24 mouse cellular contexts compared by ENCODE assay signal in genomic region chr10:63184451-63184850, GRCm38 (mm10). TPM values are rescaled to one million over a fixed set of nuclear protein-coding genes. Genes with fewer than 3 reads are reported as not detected.
"Had no signal": no experiment of that assay in that cellular context is flagged by ENCODE, and none has a peak within 500 bp of the region (broad histone marks: within the 10 kb centered on the region; RNA-seq: fewer than 3 reads in every experiment).

No protein-coding gene starts in this region.

- H3K9me3 ChIP-seq: heart, embryonic 12.5 days; hindbrain, embryonic 10.5 days; hindbrain, embryonic 12.5 days; intestine, embryonic 15.5 days; limb, embryonic 13.5 days; limb, embryonic 15.5 days; liver, embryonic 12.5 days had no signal

- H3K9ac ChIP-seq: heart, embryonic 12.5 days; hindbrain, embryonic 12.5 days; hindbrain, embryonic 14.5 days; intestine, embryonic 15.5 days; limb, embryonic 13.5 days; limb, embryonic 15.5 days; liver, embryonic 12.5 days; liver, embryonic 14.5 days had no signal

- H3K4me1 ChIP-seq: hindbrain, embryonic 12.5 days; intestine, embryonic 15.5 days; limb, embryonic 13.5 days; limb, embryonic 15.5 days; liver, embryonic 12.5 days had no signal

- H3K27ac ChIP-seq: heart, adult 2 months; hindbrain, embryonic 10.5 days; hindbrain, embryonic 12.5 days; hindbrain, embryonic 14.5 days; intestine, embryonic 15.5 days; limb, embryonic 13.5 days; limb, embryonic 15.5 days; liver, embryonic 12.5 days; liver, embryonic 14.5 days had no signal

- H3K27me3 ChIP-seq: heart, embryonic 12.5 days; hindbrain, embryonic 12.5 days; intestine, embryonic 15.5 days; limb, embryonic 13.5 days; limb, embryonic 15.5 days; liver, embryonic 12.5 days had no signal

- DNase-seq: gastrocnemius, postnatal 14 days; gastrocnemius, postnatal 36 days; heart, adult 2 months; heart, postnatal 10 days; heart, postnatal 4 days; kidney, adult 18-20 months; kidney, adult 8-10 months; kidney, postnatal 14 days; kidney, postnatal 36 days; layer of hippocampus, postnatal 36 days; left cerebral cortex, postnatal 4 days; lung, adult 18-20 months had no signal

- H3K36me3 ChIP-seq: heart, embryonic 12.5 days; hindbrain, embryonic 10.5 days; hindbrain, embryonic 12.5 days; intestine, embryonic 15.5 days; limb, embryonic 13.5 days; limb, embryonic 15.5 days; liver, embryonic 12.5 days had no signal

- H3K4me3 ChIP-seq: heart, adult 2 months; heart, embryonic 12.5 days; hindbrain, embryonic 10.5 days; hindbrain, embryonic 12.5 days; intestine, embryonic 15.5 days; limb, embryonic 13.5 days; limb, embryonic 15.5 days; liver, embryonic 12.5 days had no signal

RNA-seq across cellular contexts. Expression of gene Mypn, which starts 19.3 kb away (rescaled TPM):
- polyA plus RNA-seq: inflammation-experienced regulatory T-cells, adult 6 months; kidney, embryonic 14.5 days; liver, adult 2 months had no signal
